8 mouse cellular contexts compared by ENCODE assay signal in the genomic region with DNA sequence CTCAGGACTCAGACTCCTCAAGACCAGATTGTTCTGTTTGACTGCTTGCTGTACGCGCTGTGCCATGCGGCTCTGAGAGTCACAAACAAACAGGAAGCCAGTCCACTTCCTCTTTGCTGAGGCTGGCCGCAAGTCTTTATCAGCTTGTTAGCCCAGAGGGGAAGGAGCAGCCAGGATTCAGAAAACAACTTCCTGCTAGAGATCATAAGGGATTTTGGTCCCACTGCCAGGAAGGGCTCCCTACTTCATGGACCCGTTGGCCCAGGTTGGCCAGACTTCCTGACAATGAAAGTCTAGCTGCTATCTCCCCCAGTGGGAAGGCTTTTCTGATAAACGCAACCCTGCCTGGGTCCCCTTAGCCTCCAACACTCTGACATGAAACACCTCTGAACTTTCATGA. TPM values are rescaled to one million over a fixed set of nuclear protein-coding genes. Genes with fewer than 3 reads are reported as not detected.
DNase-seq lines count a peak whose midpoint lies in the region; ATAC-seq and TF ChIP-seq lines count a peak whose summit lies in the region.

No protein-coding gene starts in this region.

- no peaks in the 10 kb centered on the region for H3K36me3 ChIP-seq in hindbrain, postnatal 0 days (ENCODE audit: insufficient read depth, low read length)
- H3K36me3 ChIP-seq in hindbrain, embryonic 14.5 days (replicated peaks; ENCODE audit: control insufficient read depth, insufficient read depth), result no peaks in the 10 kb centered on the region
- no peaks in the 10 kb centered on the region for H3K36me3 ChIP-seq in liver, embryonic 14.5 days (replicated peaks; ENCODE audit: control insufficient read depth, insufficient read depth, low read depth)
- H3K36me3 ChIP-seq in spleen, adult 2 months (ENCODE audit: control insufficient read depth, insufficient read depth, low read length), result no peaks in the 10 kb centered on the region
- no peaks in the 10 kb centered on the region for H3K36me3 ChIP-seq in forebrain, embryonic 11.5 days (ENCODE audit: control insufficient read depth, insufficient read depth, low read length)
- no peaks in the 10 kb centered on the region for H3K36me3 ChIP-seq in neural tube, embryonic 15.5 days

- H3K4me1 ChIP-seq in hindbrain, postnatal 0 days (ENCODE audit: insufficient read depth, low read length), result no peaks in the 10 kb centered on the region
- H3K4me1 ChIP-seq in hindbrain, embryonic 14.5 days (replicated peaks; ENCODE audit: control insufficient read depth, insufficient read depth, low read length), result no peaks in the 10 kb centered on the region
- peaks cover 27 to 44% of the 10 kb centered on the region in 2 experiments for H3K4me1 ChIP-seq in liver, embryonic 14.5 days (replicated peaks; ENCODE audit: control insufficient read depth in 2 of 2, insufficient read depth in 2 of 2, low read length in 1 of 2)
- peaks cover 29% of the 10 kb centered on the region; the same call in 1 of the 2 replicates for H3K4me1 ChIP-seq in spleen, adult 2 months (ENCODE audit: control insufficient read depth, insufficient read depth, insufficient read length)
- H3K4me1 ChIP-seq in forebrain, embryonic 11.5 days (replicated peaks; ENCODE audit: control insufficient read depth, insufficient read depth, low read length), result no peaks in the 10 kb centered on the region
- no peaks in the 10 kb centered on the region for H3K4me1 ChIP-seq in neural tube, embryonic 15.5 days

- H3K4me2 ChIP-seq in hindbrain, postnatal 0 days (ENCODE audit: low read depth, low read length), result no peak overlapping the region
- no peak overlapping the region for H3K4me2 ChIP-seq in hindbrain, embryonic 14.5 days (replicated peaks)
- peak overlapping the region; percentile 47 for H3K4me2 ChIP-seq in liver, embryonic 14.5 days (ENCODE audit: low read depth)
- H3K4me2 ChIP-seq in forebrain, embryonic 11.5 days (ENCODE audit: low read depth, low read length, severe bottlenecking), result no peak overlapping the region
- no peak overlapping the region for H3K4me2 ChIP-seq in neural tube, embryonic 15.5 days

- no peaks in the 10 kb centered on the region for H3K27me3 ChIP-seq in hindbrain, postnatal 0 days (ENCODE audit: insufficient read depth, low read length)
- H3K27me3 ChIP-seq in hindbrain, embryonic 14.5 days (ENCODE audit: control insufficient read depth, insufficient read depth, low read length), result no peaks in the 10 kb centered on the region
- no peaks in the 10 kb centered on the region for H3K27me3 ChIP-seq in liver, embryonic 14.5 days (ENCODE audit: control insufficient read depth, insufficient read depth, low read length)
- H3K27me3 ChIP-seq in spleen, adult 2 months (ENCODE audit: control insufficient read depth, insufficient read depth, low read length), result no peaks in the 10 kb centered on the region
- no peaks in the 10 kb centered on the region for H3K27me3 ChIP-seq in forebrain, embryonic 11.5 days (ENCODE audit: control insufficient read depth, insufficient read depth, low read length)
- H3K27me3 ChIP-seq in neural tube, embryonic 15.5 days (replicated peaks), result no peaks in the 10 kb centered on the region

- no peak; the same call in 1 of the 2 replicates for TF ChIP-seq EP300 in liver, embryonic 14.5 days (IDR thresholded peaks at IDR 0.05; ENCODE audit: low read depth)

- DNase-seq in hindbrain, postnatal 0 days (ENCODE audit: low spot score), result no peak
- DNase-seq in hindbrain, embryonic 14.5 days (ENCODE audit: low spot score), result no peak
- DNase-seq in induced T-regulatory cell, adult 2 months (ENCODE audit: low read depth), result peak; percentile 76
- peak in 1 of 3 experiments; percentile 48 for DNase-seq in liver, embryonic 14.5 days (ENCODE audit: low read depth in 3 of 3, low spot score in 3 of 3)
- DNase-seq in spleen, adult 2 months (ENCODE audit: low read depth in 1 of 2, low spot score in 2 of 2), result peak; percentile 53 to 70
- no peak for DNase-seq in forebrain, embryonic 11.5 days (ENCODE audit: low spot score)

- H3K9ac ChIP-seq in hindbrain, postnatal 0 days (replicated peaks; ENCODE audit: low read length), result no peak overlapping the region
- no peak overlapping the region for H3K9ac ChIP-seq in hindbrain, embryonic 14.5 days
- peak overlapping the region; percentile 41 for H3K9ac ChIP-seq in liver, embryonic 14.5 days (replicated peaks)
- no peak overlapping the region for H3K9ac ChIP-seq in forebrain, embryonic 11.5 days (ENCODE audit: low read length)
- H3K9ac ChIP-seq in neural tube, embryonic 15.5 days (replicated peaks), result no peak overlapping the region

- TF ChIP-seq CTCF in hindbrain, postnatal 0 days (IDR thresholded peaks at IDR 0.05; ENCODE audit: low read depth), result no peak
- TF ChIP-seq CTCF in liver, embryonic 14.5 days (IDR thresholded peaks at IDR 0.05; ENCODE audit: low read depth), result no peak
- no peak for TF ChIP-seq CTCF in spleen, adult 2 months (IDR thresholded peaks at IDR 0.05; ENCODE audit: extremely low read depth, insufficient read depth, insufficient read length, insufficient replicate concordance)

- H3K9me3 ChIP-seq in hindbrain, postnatal 0 days (ENCODE audit: low read length), result no peaks in the 10 kb centered on the region
- H3K9me3 ChIP-seq in hindbrain, embryonic 14.5 days (ENCODE audit: control insufficient read depth, low read length), result no peaks in the 10 kb centered on the region
- H3K9me3 ChIP-seq in liver, embryonic 14.5 days (ENCODE audit: control insufficient read depth, low read length), result no peaks in the 10 kb centered on the region
- H3K9me3 ChIP-seq in forebrain, embryonic 11.5 days (ENCODE audit: control insufficient read depth, low read length), result no peaks in the 10 kb centered on the region
- no peaks in the 10 kb centered on the region for H3K9me3 ChIP-seq in neural tube, embryonic 15.5 days (replicated peaks)

- 0 out of 2 replicates have a peak overlapping the region, but pooled peaks have one; percentile 3 for H3K27ac ChIP-seq in hindbrain, postnatal 0 days
- H3K27ac ChIP-seq in hindbrain, embryonic 14.5 days, result no peak overlapping the region
- H3K27ac ChIP-seq in liver, embryonic 14.5 days, result peak overlapping the region; percentile 49
- peak overlapping the region; percentile 78 for H3K27ac ChIP-seq in spleen, adult 2 months (ENCODE audit: insufficient read depth, low read length)
- H3K27ac ChIP-seq in forebrain, embryonic 11.5 days (ENCODE audit: low read depth, low read length), result no peak overlapping the region
- H3K27ac ChIP-seq in neural tube, embryonic 15.5 days (replicated peaks), result no peak overlapping the region

- ATAC-seq in hindbrain, postnatal 0 days, result no peak
- no peak for ATAC-seq in hindbrain, embryonic 14.5 days (ENCODE audit: low FRiP score)
- peak; percentile 72 for ATAC-seq in common myeloid progenitor, adult 5-6 weeks (replicated peaks; ENCODE audit: low read depth, poor library complexity, severe bottlenecking)
- peak; percentile 55 for ATAC-seq in liver, embryonic 14.5 days (ENCODE audit: insufficient read depth)
- no peak for ATAC-seq in forebrain, embryonic 11.5 days (replicated peaks; ENCODE audit: low FRiP score)
- no peak for ATAC-seq in neural tube, embryonic 15.5 days (ENCODE audit: low FRiP score)

- H3K4me3 ChIP-seq in hindbrain, postnatal 0 days (ENCODE audit: low read length), result no peak overlapping the region
- no peak overlapping the region for H3K4me3 ChIP-seq in hindbrain, embryonic 14.5 days (replicated peaks; ENCODE audit: low read length)
- H3K4me3 ChIP-seq in liver, embryonic 14.5 days (ENCODE audit: insufficient read depth in 1 of 2, low read depth in 2 of 2, low read length in 2 of 2), result peak overlapping the region; percentile 0 to 15; a peak in 3 of 4 replicates
- peak overlapping the region; percentile 33; the same call in 1 of the 2 replicates for H3K4me3 ChIP-seq in spleen, adult 2 months (ENCODE audit: extremely low read depth, insufficient read depth, insufficient read length)
- no peak overlapping the region for H3K4me3 ChIP-seq in forebrain, embryonic 11.5 days (ENCODE audit: low read depth, low read length)
- no peak overlapping the region for H3K4me3 ChIP-seq in neural tube, embryonic 15.5 days (replicated peaks)

- no peak for TF ChIP-seq POLR2A in spleen, adult 2 months (IDR thresholded peaks at IDR 0.05; ENCODE audit: low read depth, low read length)

- 82% methylated on average over 6 of the region's 6 CpGs for WGBS in hindbrain, postnatal 0 days
- 80% methylated on average over 6 of the region's 6 CpGs for WGBS in hindbrain, embryonic 14.5 days
- 7% methylated on average over 6 of the region's 6 CpGs for WGBS in liver, embryonic 14.5 days (ENCODE audit: insufficient replicate concordance)
- 5% methylated on average over 6 of the region's 6 CpGs for WGBS in spleen, adult 2 months
- 80% methylated on average over 6 of the region's 6 CpGs for WGBS in forebrain, embryonic 11.5 days
- WGBS in neural tube, embryonic 15.5 days, result 82% methylated on average over 6 of the region's 6 CpGs

RNA-seq across cellular contexts. Expression of gene Phb, which starts 21.8 kb away (rescaled TPM):
- total RNA-seq in hindbrain, postnatal 0 days (2014; rRNA removed), result 143 and 156 TPM in 2 replicates
- 197 and 214 TPM in 2 replicates for polyA plus RNA-seq in hindbrain, postnatal 0 days (2015; fragmentation: Nextera tagmentation; extraction: Ambion mirVana)
- polyA plus RNA-seq in hindbrain, embryonic 14.5 days (2014; fragmentation: Nextera tagmentation; extraction: Ambion mirVana), result 200 and 220 TPM in 2 replicates
- 116 and 119 TPM in 2 replicates for total RNA-seq in common myeloid progenitor, adult 5-6 weeks (2017)
- 90.4 and 124 TPM in 2 replicates for polyA plus RNA-seq in liver, embryonic 14.5 days (2012; rRNA removed)
- polyA plus RNA-seq in liver, embryonic 14.5 days (2014; fragmentation: Nextera tagmentation; extraction: Ambion mirVana), result 148 and 153 TPM in 2 replicates
- polyA plus RNA-seq in spleen, adult 2 months (2012; rRNA removed), result 46.5 and 49.5 TPM in 2 replicates
- polyA plus RNA-seq in forebrain, embryonic 11.5 days (2014; fragmentation: Nextera tagmentation; extraction: Ambion mirVana), result 198 and 205 TPM in 2 replicates
- 205 and 208 TPM in 2 replicates for polyA plus RNA-seq in neural tube, embryonic 15.5 days (2015; fragmentation: Nextera tagmentation; extraction: Ambion mirVana)

RNA-seq across cellular contexts. Expression of gene Zfp652, which starts 24.0 kb away (rescaled TPM):
- 23.0 and 28.8 TPM in 2 replicates for total RNA-seq in hindbrain, postnatal 0 days (2014; rRNA removed)
- 14.7 and 15.2 TPM in 2 replicates for polyA plus RNA-seq in hindbrain, postnatal 0 days (2015; fragmentation: Nextera tagmentation; extraction: Ambion mirVana)
- 10.9 and 12.8 TPM in 2 replicates for polyA plus RNA-seq in hindbrain, embryonic 14.5 days (2014; fragmentation: Nextera tagmentation; extraction: Ambion mirVana)
- 19.7 and 22.2 TPM in 2 replicates for total RNA-seq in common myeloid progenitor, adult 5-6 weeks (2017)
- 5.3 and 5.4 TPM in 2 replicates for polyA plus RNA-seq in liver, embryonic 14.5 days (2012; rRNA removed)
- 3.2 and 3.7 TPM in 2 replicates for polyA plus RNA-seq in liver, embryonic 14.5 days (2014; fragmentation: Nextera tagmentation; extraction: Ambion mirVana)
- polyA plus RNA-seq in spleen, adult 2 months (2012; rRNA removed), result 18.2 and 25.8 TPM in 2 replicates
- 11.9 and 13.9 TPM in 2 replicates for polyA plus RNA-seq in forebrain, embryonic 11.5 days (2014; fragmentation: Nextera tagmentation; extraction: Ambion mirVana)
- 23.8 and 24.4 TPM in 2 replicates for polyA plus RNA-seq in neural tube, embryonic 15.5 days (2015; fragmentation: Nextera tagmentation; extraction: Ambion mirVana)

RNA-seq across cellular contexts. Expression of gene B130006D01Rik, which starts 34.9 kb away (rescaled TPM):
- total RNA-seq in hindbrain, postnatal 0 days (2014; rRNA removed), result 1.8 and 2.0 TPM in 2 replicates
- 0.77 and 0.88 TPM in 2 replicates for polyA plus RNA-seq in hindbrain, postnatal 0 days (2015; fragmentation: Nextera tagmentation; extraction: Ambion mirVana)
- polyA plus RNA-seq in hindbrain, embryonic 14.5 days (2014; fragmentation: Nextera tagmentation; extraction: Ambion mirVana), result 0.83 and 1.6 TPM in 2 replicates
- total RNA-seq in common myeloid progenitor, adult 5-6 weeks (2017), result 1.5 and 1.6 TPM in 2 replicates
- polyA plus RNA-seq in liver, embryonic 14.5 days (2012; rRNA removed), result 0.09 and 0.11 TPM in 2 replicates
- 0.25 and 0.27 TPM in 2 replicates for polyA plus RNA-seq in liver, embryonic 14.5 days (2014; fragmentation: Nextera tagmentation; extraction: Ambion mirVana)
- polyA plus RNA-seq in spleen, adult 2 months (2012; rRNA removed), result 0.08 and 0.14 TPM in 2 replicates
- polyA plus RNA-seq in forebrain, embryonic 11.5 days (2014; fragmentation: Nextera tagmentation; extraction: Ambion mirVana), result 1.4 and 2.2 TPM in 2 replicates
- 0.99 and 1.3 TPM in 2 replicates for polyA plus RNA-seq in neural tube, embryonic 15.5 days (2015; fragmentation: Nextera tagmentation; extraction: Ambion mirVana)

Comparison
In these comparisons a context has a peak if more than half of its experiments do, and no peak if none do; other contexts are left out.
1. H3K27ac ChIP-seq: peak in hindbrain, postnatal 0 days (single experiment), liver, embryonic 14.5 days (single experiment) and spleen, adult 2 months (single experiment); none in hindbrain, embryonic 14.5 days (single experiment), forebrain, embryonic 11.5 days (single experiment) and neural tube, embryonic 15.5 days (single experiment).
2. ATAC-seq: peak in common myeloid progenitor, adult 5-6 weeks (single experiment) and liver, embryonic 14.5 days (single experiment); none in hindbrain, postnatal 0 days (single experiment), hindbrain, embryonic 14.5 days (single experiment), forebrain, embryonic 11.5 days (single experiment) and neural tube, embryonic 15.5 days (single experiment).
3. DNase-seq: peak in induced T-regulatory cell, adult 2 months (single experiment) and spleen, adult 2 months (2 of 2); none in hindbrain, postnatal 0 days (single experiment), hindbrain, embryonic 14.5 days (single experiment) and forebrain, embryonic 11.5 days (single experiment).
4. H3K4me3 ChIP-seq: peak in liver, embryonic 14.5 days (2 of 2) and spleen, adult 2 months (single experiment); none in hindbrain, postnatal 0 days (single experiment), hindbrain, embryonic 14.5 days (single experiment), forebrain, embryonic 11.5 days (single experiment) and neural tube, embryonic 15.5 days (single experiment).